Mouse (Mus musculus) stomach, embryonic 15.5 days (tissue): ENCODE results near the gene Zfp712. TPM values are rescaled to one million over a fixed set of nuclear protein-coding genes. Genes with fewer than 3 reads are reported as not detected.
A peak's percentile ranks its signal among the peaks of the same experiment; 100 is the strongest.

ENCODE experiments used
- ATAC-seq: fragments of 200-750 bp; cut with Nextera tagmentation; 2 replicates; pipeline ENCODE4 v1.8.0; 2017; ENCODE audit warnings: low read depth, moderate number of reproducible peaks, moderate TSS enrichment; ENCODE audit not compliant: insufficient read depth, low FRiP score
- H3K27ac ChIP-seq: fragments of 300-500 bp; sonication (generic); 2 replicates; pipeline ENCODE4 v1.5.1; 2015; ENCODE audit warnings: mild to moderate bottlenecking, inconsistent platforms
- H3K27me3 ChIP-seq: fragments of 300-500 bp; sonication (generic); replicated peaks from 2 replicates; pipeline ENCODE4 v1.6.1; 2015; ENCODE audit warnings: inconsistent platforms
- H3K36me3 ChIP-seq: fragments of 300-500 bp; sonication (generic); 2 replicates; pipeline ENCODE4 v1.6.1; 2015; ENCODE audit warnings: inconsistent platforms
- H3K4me1 ChIP-seq: fragments of 300-500 bp; sonication (generic); 2 replicates; pipeline ENCODE4 v1.6.1; 2015; ENCODE audit warnings: inconsistent platforms
- H3K4me2 ChIP-seq: fragments of 300-500 bp; sonication (generic); 2 replicates; pipeline ENCODE4 v1.6.1; 2015; ENCODE audit warnings: mild to moderate bottlenecking, inconsistent platforms
- H3K4me3 ChIP-seq: fragments of 300-500 bp; sonication (generic); replicated peaks from 2 replicates; pipeline ENCODE4 v1.5.1; 2015; ENCODE audit warnings: inconsistent platforms
- H3K9ac ChIP-seq: fragments of 300-500 bp; sonication (generic); 2 replicates; pipeline ENCODE4 v1.6.1; 2015; ENCODE audit warnings: inconsistent platforms
- H3K9me3 ChIP-seq: fragments of 300-500 bp; sonication (generic); 2 replicates; pipeline ENCODE4 v1.6.1; 2016; ENCODE audit warnings: inconsistent platforms
- WGBS: fragments of 180-500 bp; shearing (Covaris S2); methylation state at CpG from one replicate; pipeline ENCODE4 v1.1.7; 2015; 5-methylcytosine and 5-hydroxymethylcytosine counted together
- polyA plus RNA-seq: library from polyadenylated mRNA; unstranded; fragments of >200 nt; fragmentation: Nextera tagmentation; extraction: Ambion mirVana; gene quantifications from 2 replicates; pipeline ENCODE4 v1.2.1, GENCODE M21; 2015

The Zfp712 gene
- 3.3 TPM in 2 replicates for polyA plus RNA-seq

- H3K36me3 ChIP-seq = no peaks in the 10 kb centered on the region
- peak; percentile 99 for ATAC-seq
- 0% methylated on average over 27 of the region's 27 CpGs for WGBS
Measured at GRCm38 (mm10) chr13:67060786-67061358, at the start of gene Zfp712. Zfp712 (minus strand) TSS chr13:67061170.

GRCm38 (mm10) chr13:67108821-67109206 is 47.8 kb upstream of the Zfp712 start:
- peak; percentile 61 for ATAC-seq
- Histone ChIP-seq H3K9ac (no peak overlapping the region), H3K4me2 (peak overlapping the region; percentile 51), H3K27me3 (no peaks in the 10 kb centered on the region), H3K36me3 (0 out of 2 replicates have a peak, but pooled peaks cover 7% of the 10 kb centered on the region), H3K9me3 (no peaks in the 10 kb centered on the region), H3K27ac (0 out of 2 replicates have a peak overlapping the region, but pooled peaks have one; percentile 26), H3K4me1 (peaks cover 4% of the 10 kb centered on the region; the same call in 1 of the 2 replicates), H3K4me3 (peak overlapping the region; percentile 63)
- 5% methylated on average over 9 of the region's 9 CpGs for WGBS

More at GRCm38 (mm10) chr13:67060786-67061358, at the start of gene Zfp712:
- Histone ChIP-seq H3K9ac (peak within 1 kb of the TSS; percentile 26; the same call in 1 of the 2 replicates), H3K9me3 (no peaks in the 10 kb centered on the region), H3K4me3 (peak within 1 kb of the TSS; percentile 60), H3K27ac (peak within 1 kb of the TSS; percentile 93), H3K27me3 (no peaks in the 10 kb centered on the region), H3K4me2 (peak within 1 kb of the TSS; percentile 69), H3K4me1 (peaks cover 4% of the 10 kb centered on the region; the same call in 1 of the 2 replicates)

- Histone ChIP-seq H3K27me3 (no peaks in the 10 kb centered on the region), H3K4me2 (peak within 1 kb of the TSS; percentile 61), H3K27ac (peak within 1 kb of the TSS; percentile 95), H3K9ac (peak within 1 kb of the TSS; percentile 40; the same call in 1 of the 2 replicates), H3K4me1 (peaks cover 4% of the 10 kb centered on the region; the same call in 1 of the 2 replicates), H3K36me3 (0 out of 2 replicates have a peak, but pooled peaks cover 7% of the 10 kb centered on the region), H3K4me3 (peak within 1 kb of the TSS; percentile 63), H3K9me3 (no peaks in the 10 kb centered on the region)
- WGBS = under 1% methylated on average over 17 of the region's 17 CpGs
- ATAC-seq = peak; percentile 98
Measured at GRCm38 (mm10) chr13:67108194-67108820, 47.3 kb upstream of the Zfp712 start, which contains the start of gene Gm28557. Gm28557 (minus strand) TSS chr13:67108604.

- Histone ChIP-seq H3K36me3 (0 out of 2 replicates have a peak, but pooled peaks cover 7% of the 10 kb centered on the region), H3K4me1 (peaks cover 4% of the 10 kb centered on the region; the same call in 1 of the 2 replicates), H3K4me2 (peak overlapping the region; percentile 61), H3K9ac (peak overlapping the region; percentile 40; the same call in 1 of the 2 replicates), H3K4me3 (peak overlapping the region; percentile 63), H3K27me3 (no peaks in the 10 kb centered on the region), H3K9me3 (no peaks in the 10 kb centered on the region), H3K27ac (peak overlapping the region; percentile 95)
- WGBS = 50% methylated on average over 9 of the region's 9 CpGs
- no peak for ATAC-seq
Measured at GRCm38 (mm10) chr13:67107681-67108080, 46.7 kb upstream of the Zfp712 start.

GRCm38 (mm10) chr13:67097876-67098275 is 36.9 kb upstream of the Zfp712 start, which contains the start of gene Zfp708:
Zfp708 (minus strand) TSS chr13:67097976.
- no peak within 1 kb of the TSS for H3K4me3 ChIP-seq
- WGBS = 87% methylated on average over 10 of the region's 10 CpGs
- no peaks in the 10 kb centered on the region for H3K27me3 ChIP-seq
- H3K27ac ChIP-seq = no peak within 1 kb of the TSS
- H3K4me2 ChIP-seq = no peak within 1 kb of the TSS
- H3K9me3 ChIP-seq = no peaks in the 10 kb centered on the region
- H3K36me3 ChIP-seq = no peaks in the 10 kb centered on the region
- no peak for ATAC-seq
- no peaks in the 10 kb centered on the region for H3K4me1 ChIP-seq
- no peak within 1 kb of the TSS for H3K9ac ChIP-seq

GRCm38 (mm10) chr13:67090154-67090553 is 29.2 kb upstream of the Zfp712 start:
- H3K4me3 ChIP-seq = no peak overlapping the region
- 0 out of 2 replicates have a peak, but pooled peaks cover 4% of the 10 kb centered on the region for H3K36me3 ChIP-seq
- no peak overlapping the region for H3K9ac ChIP-seq
- no peaks in the 10 kb centered on the region for H3K4me1 ChIP-seq
- H3K27me3 ChIP-seq = no peaks in the 10 kb centered on the region
- peak; percentile 68; the same call in 1 of the 2 replicates for ATAC-seq
- H3K27ac ChIP-seq = no peak overlapping the region
- WGBS = 84% methylated on average over 1 of the region's 1 CpGs
- H3K4me2 ChIP-seq = no peak overlapping the region
- no peaks in the 10 kb centered on the region for H3K9me3 ChIP-seq

GRCm38 (mm10) chr13:67081946-67082345 is 21.0 kb upstream of the Zfp712 start:
- WGBS = 76% methylated on average over 1 of the region's 1 CpGs
- Histone ChIP-seq H3K27ac (peak overlapping the region; percentile 87), H3K4me3 (peak overlapping the region; percentile 64; the same call in 1 of the 2 replicates), H3K27me3 (no peaks in the 10 kb centered on the region), H3K9me3 (no peaks in the 10 kb centered on the region), H3K4me2 (peak overlapping the region; percentile 70), H3K4me1 (peaks cover 5% of the 10 kb centered on the region; the same call in 1 of the 2 replicates), H3K36me3 (no peaks in the 10 kb centered on the region), H3K9ac (no peak overlapping the region)
- ATAC-seq = no peak

- peak overlapping the region; percentile 70 for H3K4me2 ChIP-seq
- H3K36me3 ChIP-seq = no peaks in the 10 kb centered on the region
- H3K4me1 ChIP-seq = peaks cover 5% of the 10 kb centered on the region; the same call in 1 of the 2 replicates
- H3K9ac ChIP-seq = peak overlapping the region; percentile 45
- H3K27ac ChIP-seq = peak overlapping the region; percentile 87
- H3K9me3 ChIP-seq = no peaks in the 10 kb centered on the region
- H3K4me3 ChIP-seq = peak overlapping the region; percentile 64
- no peaks in the 10 kb centered on the region for H3K27me3 ChIP-seq
- under 1% methylated on average over 24 of the region's 24 CpGs for WGBS
- ATAC-seq = peak; percentile 100
Measured at GRCm38 (mm10) chr13:67081142-67081713, 20.3 kb upstream of the Zfp712 start.

- no peak overlapping the region for H3K9ac ChIP-seq
- H3K4me3 ChIP-seq = no peak overlapping the region
- H3K36me3 ChIP-seq = peaks cover 16% of the 10 kb centered on the region
- no peak overlapping the region for H3K27ac ChIP-seq
- H3K27me3 ChIP-seq = no peaks in the 10 kb centered on the region
- no peak overlapping the region for H3K4me2 ChIP-seq
- H3K4me1 ChIP-seq = peaks cover 4% of the 10 kb centered on the region; the same call in 1 of the 2 replicates
- 93% methylated on average over 2 of the region's 2 CpGs for WGBS
- ATAC-seq = no peak
- no peaks in the 10 kb centered on the region for H3K9me3 ChIP-seq
Measured at GRCm38 (mm10) chr13:67077244-67077643, 16.3 kb upstream of the Zfp712 start.

- Histone ChIP-seq H3K27me3 (no peaks in the 10 kb centered on the region), H3K4me2 (no peak overlapping the region), H3K9ac (no peak overlapping the region), H3K4me3 (no peak overlapping the region), H3K9me3 (peaks cover 5% of the 10 kb centered on the region; the same call in 1 of the 2 replicates), H3K27ac (no peak overlapping the region), H3K36me3 (peaks cover 28% of the 10 kb centered on the region), H3K4me1 (no peaks in the 10 kb centered on the region)
- WGBS = 91% methylated on average over 2 of the region's 2 CpGs
- no peak for ATAC-seq
Measured at GRCm38 (mm10) chr13:67072786-67073185, 11.8 kb upstream of the Zfp712 start.

- Histone ChIP-seq H3K36me3 (peaks cover 3% of the 10 kb centered on the region), H3K4me3 (no peak overlapping the region), H3K9ac (no peak overlapping the region), H3K4me2 (no peak overlapping the region), H3K27ac (no peak overlapping the region), H3K4me1 (no peaks in the 10 kb centered on the region), H3K9me3 (no peaks in the 10 kb centered on the region), H3K27me3 (no peaks in the 10 kb centered on the region)
- 86% methylated on average over 8 of the region's 8 CpGs for WGBS
- ATAC-seq = no peak
Measured at GRCm38 (mm10) chr13:67065386-67065785, 4.4 kb upstream of the Zfp712 start.
